Comparison of ENCODE assay signal across 9 mouse cellular contexts in the genomic region with DNA sequence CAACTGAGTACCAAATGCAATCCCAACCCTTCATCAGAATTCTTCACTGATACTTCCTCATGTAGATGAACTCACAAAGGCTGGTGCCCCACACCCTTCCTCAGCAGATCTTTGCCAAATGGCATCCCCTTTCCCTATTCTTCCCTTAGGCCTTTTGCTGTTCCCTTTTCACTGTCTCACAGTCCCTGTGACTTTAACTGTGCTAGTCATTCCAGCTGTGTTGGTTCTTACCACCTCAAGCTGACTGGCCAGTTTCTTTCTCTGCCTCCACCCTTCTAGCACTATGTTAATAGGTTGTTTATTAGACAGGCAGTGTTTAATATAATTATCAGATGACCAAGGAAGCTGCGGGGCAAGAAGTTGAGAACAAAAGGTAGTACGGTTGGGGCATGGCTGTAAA. TPM values are rescaled to one million over a fixed set of nuclear protein-coding genes. Genes with fewer than 3 reads are reported as not detected.
DNase-seq lines count a peak whose midpoint lies in the region; ATAC-seq and TF ChIP-seq lines count a peak whose summit lies in the region.
"Had no signal": no experiment of that assay in that cellular context is flagged by ENCODE, and none has a peak within 500 bp of the region (broad histone marks: within the 10 kb centered on the region; RNA-seq: fewer than 3 reads in every experiment).

No protein-coding gene starts in this region.

- intact Hi-C loops in left cerebral cortex, postnatal 36 days (cut with DNase I), result no loop called here

- H3K27ac ChIP-seq in heart, embryonic 10.5 days, result peak overlapping the region; percentile 97
- H3K27ac ChIP-seq in bone marrow, adult 2 months (ENCODE audit: control insufficient read depth, insufficient read depth, low read depth, low read length, poor library complexity), result peak overlapping the region; percentile 86
- H3K27ac ChIP-seq in hindbrain, embryonic 12.5 days, result peak overlapping the region; percentile 80; the same call in 1 of the 2 replicates
- peak overlapping the region; percentile 76 for H3K27ac ChIP-seq in midbrain, embryonic 12.5 days (replicated peaks)
- no peak overlapping the region; the same call in 1 of the 2 replicates for H3K27ac ChIP-seq in cerebellum, adult 2 months (ENCODE audit: insufficient read depth, low read length)

- H3K9me3 ChIP-seq in heart, embryonic 10.5 days, result no peaks in the 10 kb centered on the region
- no peaks in the 10 kb centered on the region for H3K9me3 ChIP-seq in hindbrain, embryonic 12.5 days (replicated peaks)
- H3K9me3 ChIP-seq in midbrain, embryonic 12.5 days, result no peaks in the 10 kb centered on the region

- no peak for TF ChIP-seq POLR2A in bone marrow, adult 2 months (IDR thresholded peaks at IDR 0.05; ENCODE audit: borderline replicate concordance, control insufficient read depth, low read depth, low read length)
- no peak for TF ChIP-seq POLR2A in cerebellum, adult 2 months (IDR thresholded peaks at IDR 0.05; ENCODE audit: borderline replicate concordance, insufficient read depth, low read length)

- DNase-seq in heart, embryonic 10.5 days (ENCODE audit: low spot score), result no peak
- no peak for DNase-seq in heart, postnatal 4 days
- no peak for DNase-seq in left cerebral cortex, postnatal 36 days (ENCODE audit: low spot score in 2 of 2)
- no peak for DNase-seq in cerebellum, adult 9-10 months
- no peak for DNase-seq in cerebellum, adult 2 months

- peak overlapping the region; percentile 91 for H3K4me2 ChIP-seq in hindbrain, embryonic 12.5 days (replicated peaks)
- H3K4me2 ChIP-seq in midbrain, embryonic 12.5 days (replicated peaks), result peak overlapping the region; percentile 97

- H3K4me3 ChIP-seq in heart, embryonic 10.5 days, result peak overlapping the region; percentile 83
- peak overlapping the region; percentile 12 for H3K4me3 ChIP-seq in bone marrow, adult 2 months (replicated peaks; ENCODE audit: control insufficient read depth, low read depth, low read length)
- H3K4me3 ChIP-seq in hindbrain, embryonic 12.5 days, result peak overlapping the region; percentile 78
- H3K4me3 ChIP-seq in midbrain, embryonic 12.5 days, result peak overlapping the region; percentile 80
- no peak overlapping the region for H3K4me3 ChIP-seq in cerebellum, adult 2 months (replicated peaks; ENCODE audit: insufficient read depth, low read depth, low read length)

- TF ChIP-seq CTCF in bone marrow, adult 2 months (IDR thresholded peaks at IDR 0.05; ENCODE audit: control insufficient read depth, insufficient read depth, low read length), result no peak
- no peak for TF ChIP-seq CTCF in cerebellum, adult 2 months (IDR thresholded peaks at IDR 0.05; ENCODE audit: borderline replicate concordance, insufficient read depth, low read depth, low read length)

- peak overlapping the region; percentile 91 for H3K9ac ChIP-seq in hindbrain, embryonic 12.5 days
- H3K9ac ChIP-seq in midbrain, embryonic 12.5 days (replicated peaks), result peak overlapping the region; percentile 93

- H3K27me3 ChIP-seq in heart, embryonic 10.5 days (ENCODE audit: insufficient read depth, poor library complexity, severe bottlenecking), result no peaks in the 10 kb centered on the region
- no peaks in the 10 kb centered on the region for H3K27me3 ChIP-seq in hindbrain, embryonic 12.5 days
- no peaks in the 10 kb centered on the region for H3K27me3 ChIP-seq in midbrain, embryonic 12.5 days
- H3K27me3 ChIP-seq in cerebellum, adult 2 months (ENCODE audit: control insufficient read depth, insufficient read depth, low read length), result no peaks in the 10 kb centered on the region
- H3K27me3 ChIP-seq: Patski had no signal

- ATAC-seq in hindbrain, embryonic 12.5 days (ENCODE audit: low FRiP score), result no peak
- ATAC-seq in midbrain, embryonic 12.5 days (ENCODE audit: low FRiP score, low read depth), result no peak

- H3K4me1 ChIP-seq in heart, embryonic 10.5 days, result peaks cover 40% of the 10 kb centered on the region
- peaks cover 12% of the 10 kb centered on the region for H3K4me1 ChIP-seq in bone marrow, adult 2 months (ENCODE audit: control insufficient read depth, insufficient read depth, low read length)
- peaks cover 41% of the 10 kb centered on the region for H3K4me1 ChIP-seq in hindbrain, embryonic 12.5 days
- peaks cover 45% of the 10 kb centered on the region for H3K4me1 ChIP-seq in midbrain, embryonic 12.5 days
- peaks cover 5% of the 10 kb centered on the region; the same call in 1 of the 2 replicates for H3K4me1 ChIP-seq in cerebellum, adult 2 months (ENCODE audit: control insufficient read depth, insufficient read depth, low read length)

- WGBS in heart, embryonic 10.5 days, result 28% methylated on average over 2 of the region's 2 CpGs
- 3% methylated on average over 2 of the region's 2 CpGs for WGBS in bone marrow, adult 2 months
- 23% methylated on average over 2 of the region's 2 CpGs for WGBS in hindbrain, embryonic 12.5 days
- 29% methylated on average over 2 of the region's 2 CpGs for WGBS in midbrain, embryonic 12.5 days
- 42% methylated on average over 2 of the region's 2 CpGs for WGBS in cerebellum, adult 2 months

- peaks cover 35% of the 10 kb centered on the region for H3K36me3 ChIP-seq in heart, embryonic 10.5 days
- peaks cover 29% of the 10 kb centered on the region for H3K36me3 ChIP-seq in hindbrain, embryonic 12.5 days
- H3K36me3 ChIP-seq in midbrain, embryonic 12.5 days, result peaks cover 31% of the 10 kb centered on the region

RNA-seq across cellular contexts. Expression of a gene that starts 0.6 kb away (rescaled TPM):
- not detected in 2 replicates for polyA plus RNA-seq in heart, embryonic 10.5 days (2016; fragmentation: Nextera tagmentation; extraction: Ambion mirVana)
- 1 to 10 TPM in 1 of 2 experiments, not detected in 1; 1.5 TPM for total RNA-seq in heart, postnatal 4 days (2021)
- not detected in 2 replicates for polyA plus RNA-seq in bone marrow, adult 2 months (2011; ENCODE audit: insufficient read depth, insufficient read length, low replicate concordance, missing spikeins)
- not detected in 2 replicates for polyA plus RNA-seq in hindbrain, embryonic 12.5 days (2016; fragmentation: Nextera tagmentation; extraction: Ambion mirVana)
- polyA plus RNA-seq in midbrain, embryonic 12.5 days (2016; fragmentation: Nextera tagmentation; extraction: Ambion mirVana), result not detected in 2 replicates
- total RNA-seq in left cerebral cortex, postnatal 36 days (2021), result 1 to 10 TPM in 1 of 2 experiments, not detected in 1; 1.6 TPM
- not detected in 2 replicates for polyA plus RNA-seq in cerebellum, adult 2 months (2012; rRNA removed)

RNA-seq across cellular contexts. Expression of a gene that starts 0.7 kb away (rescaled TPM):
- 810 and 835 TPM in 2 replicates for polyA plus RNA-seq in heart, embryonic 10.5 days (2016; fragmentation: Nextera tagmentation; extraction: Ambion mirVana)
- total RNA-seq in heart, postnatal 4 days (2021), result 100 to 1,000 TPM; 678 to 716 TPM
- 1,113 and 1,804 TPM in 2 replicates for polyA plus RNA-seq in bone marrow, adult 2 months (2011; ENCODE audit: insufficient read depth, insufficient read length, low replicate concordance, missing spikeins)
- 1,088 and 1,187 TPM in 2 replicates for polyA plus RNA-seq in hindbrain, embryonic 12.5 days (2016; fragmentation: Nextera tagmentation; extraction: Ambion mirVana)
- polyA plus RNA-seq in midbrain, embryonic 12.5 days (2016; fragmentation: Nextera tagmentation; extraction: Ambion mirVana), result 1,292 and 1,309 TPM in 2 replicates
- total RNA-seq in left cerebral cortex, postnatal 36 days (2021), result 100 to 1,000 TPM; 324 to 340 TPM
- 345 and 351 TPM in 2 replicates for polyA plus RNA-seq in cerebellum, adult 2 months (2012; rRNA removed)

RNA-seq across cellular contexts. Expression of a gene that starts 0.9 kb away (rescaled TPM):
- polyA plus RNA-seq in heart, embryonic 10.5 days (2016; fragmentation: Nextera tagmentation; extraction: Ambion mirVana), result 104 and 119 TPM in 2 replicates
- 10 to 100 TPM; 61.8 to 69.1 TPM for total RNA-seq in heart, postnatal 4 days (2021)
- polyA plus RNA-seq in bone marrow, adult 2 months (2011; ENCODE audit: insufficient read depth, insufficient read length, low replicate concordance, missing spikeins), result 40.8 and 54.9 TPM in 2 replicates
- 77.4 and 77.9 TPM in 2 replicates for polyA plus RNA-seq in hindbrain, embryonic 12.5 days (2016; fragmentation: Nextera tagmentation; extraction: Ambion mirVana)
- polyA plus RNA-seq in midbrain, embryonic 12.5 days (2016; fragmentation: Nextera tagmentation; extraction: Ambion mirVana), result 91.9 and 98.7 TPM in 2 replicates
- total RNA-seq in left cerebral cortex, postnatal 36 days (2021), result 10 to 100 TPM; 41.2 to 55.4 TPM
- polyA plus RNA-seq in cerebellum, adult 2 months (2012; rRNA removed), result 58.7 and 61.5 TPM in 2 replicates

RNA-seq across cellular contexts. Expression of a gene that starts 9.9 kb away (rescaled TPM):
- polyA plus RNA-seq in heart, embryonic 10.5 days (2016; fragmentation: Nextera tagmentation; extraction: Ambion mirVana), result 9.5 and 11.4 TPM in 2 replicates
- 10 to 100 TPM; 12.3 to 12.4 TPM for total RNA-seq in heart, postnatal 4 days (2021)
- 11.1 and 18.4 TPM in 2 replicates for polyA plus RNA-seq in bone marrow, adult 2 months (2011; ENCODE audit: insufficient read depth, insufficient read length, low replicate concordance, missing spikeins)
- 6.0 and 7.5 TPM in 2 replicates for polyA plus RNA-seq in hindbrain, embryonic 12.5 days (2016; fragmentation: Nextera tagmentation; extraction: Ambion mirVana)
- polyA plus RNA-seq in midbrain, embryonic 12.5 days (2016; fragmentation: Nextera tagmentation; extraction: Ambion mirVana), result 6.0 and 6.5 TPM in 2 replicates
- 100 to 1,000 TPM in 1 of 2 experiments, 10 to 100 TPM in 1; 43.2 to 133 TPM for total RNA-seq in left cerebral cortex, postnatal 36 days (2021)
- 12.8 and 13.5 TPM in 2 replicates for polyA plus RNA-seq in cerebellum, adult 2 months (2012; rRNA removed)

RNA-seq across cellular contexts. Expression of a gene that starts 21.8 kb away (rescaled TPM):
- 8.4 and 14.7 TPM in 2 replicates for polyA plus RNA-seq in heart, embryonic 10.5 days (2016; fragmentation: Nextera tagmentation; extraction: Ambion mirVana)
- 1 to 10 TPM; 2.2 to 2.6 TPM for total RNA-seq in heart, postnatal 4 days (2021)
- polyA plus RNA-seq in bone marrow, adult 2 months (2011; ENCODE audit: insufficient read depth, insufficient read length, low replicate concordance, missing spikeins), result 3.5 and 7.3 TPM in 2 replicates
- 16.3 and 18.7 TPM in 2 replicates for polyA plus RNA-seq in hindbrain, embryonic 12.5 days (2016; fragmentation: Nextera tagmentation; extraction: Ambion mirVana)
- polyA plus RNA-seq in midbrain, embryonic 12.5 days (2016; fragmentation: Nextera tagmentation; extraction: Ambion mirVana), result 17.7 and 18.7 TPM in 2 replicates
- 10 to 100 TPM in 1 of 2 experiments, 1 to 10 TPM in 1; 8.2 to 10.0 TPM for total RNA-seq in left cerebral cortex, postnatal 36 days (2021)
- 14.1 and 14.2 TPM in 2 replicates for polyA plus RNA-seq in cerebellum, adult 2 months (2012; rRNA removed)
